Mouse (Mus musculus) c-Kit-negative CD71-positive TER-119-positive erythroid progenitor cells, embryonic 14.5 days (primary cell): ENCODE results near the gene Heg1.

Source experiments
- DNase-seq: peaks from one replicate; pipeline ENCODE4 v3.0.0-alpha.2; 2013; ENCODE audit warnings: low read depth, low spot score

Gene Heg1

GRCm38 (mm10) chr16:33676347-33677312, 7.5 kb upstream of the Heg1 start:
- no peak for DNase-seq

DNA sequence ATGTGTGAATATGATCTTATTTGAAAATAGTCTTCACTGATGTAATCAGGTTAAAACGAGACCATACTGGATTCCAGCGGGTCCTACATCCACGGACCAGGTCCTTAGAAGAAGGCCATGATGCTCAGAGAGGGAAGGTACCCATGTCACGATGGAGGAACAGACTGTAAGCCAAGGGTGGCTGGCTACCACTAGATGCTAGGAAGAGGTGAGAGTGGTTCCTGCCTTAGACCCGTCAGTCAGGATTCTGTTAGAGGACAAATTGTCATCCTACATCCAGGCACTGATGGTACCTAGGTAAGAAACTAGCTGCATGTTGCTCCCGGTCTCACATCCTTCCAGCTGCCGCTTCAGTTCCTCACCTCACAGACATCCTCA, 6.9 kb upstream of the Heg1 start:
- DNase-seq, result no peak

DNA sequence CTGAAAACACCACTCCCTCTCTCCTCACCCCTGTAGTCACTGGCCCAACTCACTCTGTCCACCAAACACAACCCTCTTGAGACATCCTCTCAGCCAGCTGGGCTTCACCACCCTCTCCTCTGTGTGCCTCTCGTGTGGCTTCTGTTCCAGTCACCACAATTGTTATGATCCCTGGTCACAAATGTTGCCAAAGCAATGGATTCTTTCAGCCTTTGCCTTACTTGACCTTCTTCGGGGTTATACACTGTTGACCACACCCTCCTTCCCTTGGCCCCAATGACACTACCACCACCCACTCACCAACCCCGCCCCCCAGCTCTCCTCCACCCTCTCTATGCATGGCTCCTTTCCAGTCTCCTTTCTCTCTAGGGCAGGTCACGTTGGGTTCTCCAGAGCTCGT, 6.3 kb upstream of the Heg1 start:
- no peak for DNase-seq

GRCm38 (mm10) chr16:33680271-33680670, 3.9 kb upstream of the Heg1 start:
- no peak for DNase-seq

DNA sequence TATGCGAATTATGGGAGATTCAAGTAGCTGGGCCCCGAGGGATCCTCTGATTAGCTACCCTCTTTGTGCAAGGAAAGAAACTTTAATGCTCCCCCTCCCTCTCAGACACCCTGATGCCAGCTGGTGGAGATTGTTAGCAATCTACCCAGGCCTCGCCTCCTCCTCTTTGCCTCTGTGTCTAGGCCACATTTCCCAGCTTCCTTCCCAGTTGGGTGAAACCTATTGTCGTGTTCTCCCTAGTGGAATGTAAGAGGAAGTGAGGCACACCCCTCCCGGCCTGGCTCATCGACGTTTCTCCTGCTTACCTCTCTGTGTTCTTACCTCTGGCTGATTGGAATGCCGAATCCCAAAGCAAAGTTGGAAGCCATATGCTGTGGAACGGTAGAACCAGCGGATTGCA, 3.4 kb upstream of the Heg1 start:
- DNase-seq, result no peak

DNA sequence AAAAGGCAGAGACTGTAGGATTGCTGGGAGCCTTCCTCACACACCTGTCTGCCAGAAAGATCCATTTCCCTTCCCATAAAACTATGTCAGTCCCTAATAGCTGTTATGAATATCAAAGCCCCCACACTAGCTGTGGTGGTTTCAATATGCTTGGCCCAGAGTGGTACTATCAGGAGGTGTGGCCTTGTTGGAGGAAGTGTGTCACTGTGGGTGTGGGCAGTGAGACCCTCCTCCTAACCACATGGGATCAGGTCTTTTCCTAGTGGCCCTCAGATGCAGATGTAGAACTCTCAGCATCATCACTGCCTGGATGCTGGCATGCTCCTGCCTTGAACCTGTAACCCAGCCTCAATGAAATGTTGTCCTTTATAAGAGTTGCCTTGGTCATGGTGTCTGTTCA, 2.5 kb upstream of the Heg1 start:
- no peak for DNase-seq

GRCm38 (mm10) chr16:33682651-33683050, 1.5 kb upstream of the Heg1 start:
- DNase-seq, result no peak

DNA sequence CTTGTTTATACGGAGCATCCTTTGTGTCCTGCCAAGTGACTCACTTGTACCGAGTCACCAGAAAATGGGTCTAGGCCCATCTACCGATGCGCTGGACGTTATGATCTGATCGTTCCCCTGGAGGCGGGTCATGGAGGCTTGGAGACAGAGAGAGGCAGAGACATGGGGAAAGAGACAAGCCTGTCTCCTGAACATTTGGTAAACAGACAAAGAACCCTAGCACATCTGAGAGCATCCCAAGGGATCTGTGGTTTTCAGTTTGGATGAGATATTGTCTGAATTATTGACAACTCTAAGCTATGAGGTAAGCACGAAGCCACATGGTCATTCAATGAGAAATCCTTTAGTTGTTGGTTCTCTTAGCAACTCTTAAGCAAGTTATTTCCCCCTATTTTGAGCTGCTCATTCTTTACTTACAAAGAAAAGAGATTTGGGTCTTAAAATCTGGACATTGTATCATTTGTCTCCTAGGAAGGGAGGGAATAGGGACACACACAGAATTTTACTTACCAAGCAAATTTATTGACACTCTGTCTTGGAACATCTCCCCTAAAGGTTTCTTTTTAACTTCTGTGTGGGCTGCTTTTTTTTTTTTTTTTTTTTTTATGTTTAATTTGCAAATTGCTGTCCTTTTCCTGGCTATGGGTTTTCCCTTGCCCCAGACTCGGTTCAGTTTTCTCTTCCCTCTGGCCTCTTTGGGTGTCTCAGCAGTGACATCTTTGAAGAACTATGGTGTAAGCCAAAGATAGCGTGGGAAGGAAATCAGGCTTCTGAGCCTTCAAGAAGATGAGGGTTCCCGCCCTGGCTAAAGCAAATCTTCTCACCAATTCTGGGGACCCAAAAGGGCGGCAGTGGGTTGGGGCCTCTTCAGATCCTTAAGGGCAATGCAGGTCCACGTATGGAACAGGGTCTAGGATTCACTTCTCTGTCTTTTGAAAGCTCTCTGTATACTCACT, 686 bp upstream of the Heg1 start:
- no peak for DNase-seq

DNA sequence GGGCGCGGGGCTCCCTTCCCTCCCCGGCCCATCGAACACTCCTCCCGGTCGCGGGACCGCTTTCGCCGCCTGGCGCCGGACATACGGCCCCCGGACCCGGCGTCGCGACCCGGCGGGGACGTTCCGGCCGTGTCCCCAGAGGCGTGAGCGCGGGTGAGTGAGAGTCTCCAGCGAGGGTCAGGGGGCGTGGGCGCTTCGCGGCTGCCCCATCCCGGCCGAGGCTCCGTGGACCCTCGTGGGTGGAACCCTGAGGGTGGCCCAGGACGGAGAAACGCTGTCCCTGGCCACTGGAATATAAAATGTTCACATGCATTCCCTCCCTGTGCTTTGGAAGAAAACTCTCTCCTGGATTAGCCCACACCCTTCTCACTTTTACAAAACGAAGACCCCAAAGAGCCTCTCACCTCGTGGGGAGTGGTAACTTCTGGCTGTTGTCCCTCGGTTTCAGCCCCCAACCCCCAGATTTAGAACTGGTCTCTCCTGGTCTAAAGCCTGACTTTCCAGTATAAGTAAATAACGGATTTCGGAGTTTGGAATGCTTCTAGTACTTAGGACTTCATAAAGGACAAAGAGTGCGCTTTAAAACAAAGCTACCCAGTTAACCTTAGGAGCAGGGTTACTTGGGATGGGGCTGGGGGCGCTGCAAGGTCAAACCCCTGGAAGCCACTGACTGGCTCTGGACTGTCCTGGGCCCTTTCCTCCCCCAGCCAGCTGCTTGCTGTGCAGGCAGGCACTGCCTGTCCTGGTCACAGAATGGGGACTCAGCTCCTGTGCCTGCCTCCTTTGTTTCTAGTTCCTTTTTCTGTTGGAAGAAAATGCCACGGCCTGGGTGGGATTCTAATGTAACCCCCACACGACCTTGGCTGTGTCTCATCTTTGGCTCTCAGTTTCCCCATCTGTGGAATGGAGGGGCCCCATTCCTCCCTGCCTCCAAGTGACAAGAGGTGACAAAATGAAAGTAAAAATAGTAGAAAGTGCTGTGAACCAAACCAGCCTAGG, 832 bp downstream of the Heg1 start:
- no peak for DNase-seq

GRCm38 (mm10) chr16:33686056-33686455, 1.9 kb downstream of the Heg1 start:
- DNase-seq, result no peak

GRCm38 (mm10) chr16:33687724-33688123, 3.6 kb downstream of the Heg1 start:
- DNase-seq, result no peak

GRCm38 (mm10) chr16:33690975-33691747, 7.0 kb downstream of the Heg1 start:
- DNase-seq, result no peak

DNA sequence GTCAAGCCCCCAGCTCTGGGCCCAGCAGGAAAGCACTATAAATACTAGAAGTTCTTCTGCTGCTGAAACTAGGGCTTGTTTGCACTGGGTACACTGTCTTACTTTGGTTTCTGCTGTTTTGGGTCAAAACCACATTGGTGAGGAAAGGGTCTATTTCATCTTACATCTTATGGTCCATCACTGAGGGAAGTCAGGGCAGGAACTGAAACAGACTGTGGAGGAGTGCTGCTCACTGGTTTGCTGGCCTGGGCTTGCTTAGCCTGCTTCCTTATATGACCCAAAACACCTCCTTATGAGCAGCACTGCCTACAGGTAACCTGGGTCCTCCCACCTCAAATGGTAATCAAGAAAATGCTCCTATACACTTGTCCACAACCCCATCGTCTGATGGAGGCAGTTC, 9.4 kb downstream of the Heg1 start:
- no peak for DNase-seq

DNA sequence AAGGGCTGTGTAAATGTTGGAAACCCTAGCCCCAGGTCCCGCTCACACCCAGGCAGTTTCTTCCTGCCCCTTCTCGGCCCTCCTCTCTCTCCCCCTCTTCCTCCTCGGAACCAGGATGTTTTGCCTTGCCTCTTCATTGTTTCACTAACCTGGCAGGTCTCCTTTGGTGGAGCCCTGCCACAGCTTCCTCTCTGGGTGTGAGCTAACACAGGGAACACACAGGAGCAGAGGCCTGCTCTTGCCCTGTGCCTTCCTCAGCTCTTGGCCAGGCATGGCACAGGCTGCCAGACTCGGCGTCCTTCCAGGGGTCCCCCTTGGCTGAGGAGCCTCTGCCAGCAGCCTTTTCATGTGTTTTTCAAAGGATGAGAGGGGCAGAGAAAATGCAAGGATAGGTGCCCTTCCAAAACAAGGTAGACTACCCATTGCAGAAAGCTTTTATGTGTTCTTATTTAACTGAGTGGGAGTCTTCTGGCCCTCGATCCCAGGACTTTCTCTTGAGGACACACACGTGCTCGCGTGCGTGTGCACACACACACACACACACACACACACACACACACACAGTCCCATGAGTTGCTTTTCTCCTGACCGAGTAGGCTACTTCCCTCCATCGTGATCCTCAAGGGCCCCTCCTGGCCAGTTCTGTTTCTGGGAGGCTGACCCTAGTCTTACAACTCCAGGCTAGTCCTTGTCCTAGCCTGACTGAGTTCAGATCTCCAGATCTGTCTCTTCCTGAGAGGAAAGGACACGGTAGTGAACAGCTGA, 12.8 kb downstream of the Heg1 start:
- no peak for DNase-seq

GRCm38 (mm10) chr16:33697576-33698276, 13.6 kb downstream of the Heg1 start:
- DNase-seq, result no peak

- DNase-seq, result no peak
These were observed 14.2 kb downstream of the Heg1 start for GRCm38 (mm10) chr16:33698277-33698790.

GRCm38 (mm10) chr16:33700584-33700983, 16.4 kb downstream of the Heg1 start:
- DNase-seq, result no peak

DNA sequence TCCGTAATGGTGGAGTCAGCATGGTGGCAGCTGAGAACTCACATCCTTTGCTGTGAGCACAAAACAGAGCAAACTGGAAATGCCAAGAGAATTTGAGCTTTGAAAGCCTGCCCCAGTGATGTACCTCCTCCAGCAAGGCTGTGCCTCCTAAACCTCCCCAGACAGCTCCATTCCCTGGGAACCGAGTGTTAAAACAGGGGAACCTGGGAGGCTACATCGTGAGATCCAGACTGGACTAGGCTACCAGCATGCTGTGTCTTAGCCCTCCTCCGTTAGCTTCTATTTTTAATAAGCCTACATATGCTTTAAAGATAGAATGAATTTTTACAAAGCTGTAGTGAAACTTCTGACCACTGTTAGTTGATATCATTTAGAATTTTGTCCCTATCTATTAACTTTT, 17.7 kb downstream of the Heg1 start:
- no peak for DNase-seq

DNA sequence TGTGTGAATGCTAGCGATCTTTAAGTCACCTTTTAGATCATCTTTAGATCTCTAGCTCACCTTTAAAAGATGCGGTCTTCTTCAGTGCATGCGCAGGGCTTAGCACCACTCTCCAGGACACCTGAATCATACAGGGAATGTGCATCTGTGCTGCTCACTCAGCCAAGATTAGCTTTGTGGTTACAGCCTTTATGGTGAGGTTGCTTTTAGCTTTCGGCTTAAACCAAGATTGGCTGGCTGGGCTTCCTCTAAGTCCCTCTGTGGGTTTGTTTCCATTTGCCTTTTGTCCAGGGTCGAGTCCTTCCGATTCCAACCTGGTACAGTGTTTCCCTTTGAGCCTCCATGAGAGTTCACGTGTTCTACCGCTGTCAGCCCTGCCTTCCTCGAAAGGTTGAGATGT, 20.1 kb downstream of the Heg1 start:
- DNase-seq, result no peak
